In genomic region chr1:64617715-64617984, GRCm38 (mm10) we compare ENCODE assay signal across 8 mouse cellular contexts. TPM values are rescaled to one million over a fixed set of nuclear protein-coding genes. Genes with fewer than 3 reads are reported as not detected.
A peak's percentile ranks its signal among the peaks of the same experiment; 100 is the strongest.
DNase-seq lines count a peak whose midpoint lies in the region; ATAC-seq and TF ChIP-seq lines count a peak whose summit lies in the region.

No protein-coding gene starts in this region.

- no peaks in the 10 kb centered on the region for H3K9me3 ChIP-seq in G1E (replicated peaks)
- H3K9me3 ChIP-seq in forebrain, embryonic 16.5 days (ENCODE audit: control insufficient read depth, low read length), result no peaks in the 10 kb centered on the region
- no peaks in the 10 kb centered on the region for H3K9me3 ChIP-seq in lung, embryonic 16.5 days (ENCODE audit: control insufficient read depth, low read length)

- peak; percentile 85; the same call in 1 of the 2 replicates for TF ChIP-seq CTCF in G1E (IDR thresholded peaks at IDR 0.05; ENCODE audit: low read depth, low read length)

- H3K36me3 ChIP-seq in G1E (replicated peaks), result peaks cover 60% of the 10 kb centered on the region
- H3K36me3 ChIP-seq in forebrain, embryonic 16.5 days (ENCODE audit: control insufficient read depth, insufficient read depth), result 0 out of 2 replicates have a peak, but pooled peaks cover 2% of the 10 kb centered on the region
- no peaks in the 10 kb centered on the region for H3K36me3 ChIP-seq in lung, embryonic 16.5 days (ENCODE audit: control insufficient read depth, insufficient read depth, low read length)

- H3K4me1 ChIP-seq in G1E (ENCODE audit: insufficient read depth, low read depth, low read length), result peaks cover 42% of the 10 kb centered on the region
- H3K4me1 ChIP-seq in forebrain, embryonic 16.5 days (replicated peaks; ENCODE audit: control insufficient read depth, insufficient read depth, low read length), result peaks cover 20% of the 10 kb centered on the region
- H3K4me1 ChIP-seq in lung, embryonic 16.5 days (replicated peaks; ENCODE audit: control insufficient read depth, insufficient read depth, low read length), result peaks cover 10% of the 10 kb centered on the region; the same call in 1 of the 2 replicates

- peak; percentile 16; the same call in 1 of the 2 replicates for ATAC-seq in G1E (ENCODE audit: extremely low read depth, insufficient number of reproducible peaks, low FRiP score, poor library complexity, severe bottlenecking)
- peak; percentile 82 for ATAC-seq in forebrain, embryonic 16.5 days
- peak; percentile 90 for ATAC-seq in lung, embryonic 16.5 days (ENCODE audit: low read depth)

- H3K4me3 ChIP-seq in G1E (ENCODE audit: low read depth, low read length), result peak overlapping the region; percentile 81
- H3K4me3 ChIP-seq in forebrain, embryonic 16.5 days (replicated peaks; ENCODE audit: low read length), result peak overlapping the region; percentile 92
- peak overlapping the region; percentile 84 for H3K4me3 ChIP-seq in lung, embryonic 16.5 days (ENCODE audit: low read length)

- peak overlapping the region; percentile 99 for H3K9ac ChIP-seq in forebrain, embryonic 16.5 days (replicated peaks; ENCODE audit: low read depth, low read length)
- H3K9ac ChIP-seq in lung, embryonic 16.5 days (ENCODE audit: low read length), result peak overlapping the region; percentile 95

- H3K4me2 ChIP-seq in forebrain, embryonic 16.5 days (ENCODE audit: low read length), result peak overlapping the region; percentile 65
- H3K4me2 ChIP-seq in lung, embryonic 16.5 days (ENCODE audit: low read depth, low read length), result peak overlapping the region; percentile 86

- no peaks in the 10 kb centered on the region for H3K27me3 ChIP-seq in G1E (ENCODE audit: insufficient read depth, low read length)
- H3K27me3 ChIP-seq in forebrain, embryonic 16.5 days (replicated peaks; ENCODE audit: control insufficient read depth, insufficient read depth, low read length), result no peaks in the 10 kb centered on the region
- no peaks in the 10 kb centered on the region for H3K27me3 ChIP-seq in lung, embryonic 16.5 days (ENCODE audit: control insufficient read depth, insufficient read depth, low read depth, low read length)

- H3K27ac ChIP-seq in forebrain, embryonic 16.5 days (ENCODE audit: low read length), result peak overlapping the region; percentile 98
- peak overlapping the region; percentile 98 for H3K27ac ChIP-seq in lung, embryonic 16.5 days (ENCODE audit: low read length)

- DNase-seq in G1E (ENCODE audit: low spot score), result peak; percentile 82
- peak; percentile 83 for DNase-seq in cerebellum, adult 11-12 months
- peak; percentile 93 for DNase-seq in heart, postnatal 4 days
- DNase-seq in layer of hippocampus, adult 9-10 months (ENCODE audit: low spot score), result peak; percentile 67
- DNase-seq in ovary, postnatal 14 days (ENCODE audit: low spot score), result peak; percentile 84
- peak; percentile 83 for DNase-seq in thymus, postnatal 14 days

- WGBS in forebrain, embryonic 16.5 days, result under 1% methylated on average over 15 of the region's 15 CpGs
- WGBS in lung, embryonic 16.5 days, result 0% methylated on average over 15 of the region's 15 CpGs

RNA-seq across cellular contexts. Expression of gene Mettl21a, which starts 0.6 kb away (rescaled TPM):
- total RNA-seq in G1E (2014; fragmentation: Nextera tagmentation), result 11.1 and 12.1 TPM in 2 replicates
- total RNA-seq in G1E (2017), result 36.8 and 37.3 TPM in 2 replicates
- 22.8 and 24.6 TPM in 2 replicates for polyA plus RNA-seq in G1E (2012)
- 21.2 and 22.8 TPM in 2 replicates for polyA plus RNA-seq in forebrain, embryonic 16.5 days (2015; fragmentation: Nextera tagmentation; extraction: Ambion mirVana)
- total RNA-seq in heart, postnatal 4 days (2021), result 1 to 10 TPM; 6.5 to 8.1 TPM
- 17.7 and 18.1 TPM in 2 replicates for polyA plus RNA-seq in lung, embryonic 16.5 days (2015; fragmentation: Nextera tagmentation; extraction: Ambion mirVana)

Comparison
In these comparisons a context has a peak if more than half of its experiments do, and no peak if none do; other contexts are left out.
1. Peak in every context shown above with its lines: DNase-seq, ATAC-seq, H3K4me3 ChIP-seq and H3K27ac ChIP-seq.
2. ATAC-seq: peak in every context shown above with its lines; median percentile 90 in lung, embryonic 16.5 days; 82 in forebrain, embryonic 16.5 days; 16 in G1E.